Comparison of ENCODE assay signal across 21 mouse cellular contexts in genomic region chr3:30438007-30438406, GRCm38 (mm10).
A peak's percentile ranks its signal among the peaks of the same experiment; 100 is the strongest.
DNase-seq lines count a peak whose midpoint lies in the region; ATAC-seq lines count a peak whose summit lies in the region.
"Had no signal": no experiment of that assay in that cellular context is flagged by ENCODE, and none has a peak within 500 bp of the region (broad histone marks: within the 10 kb centered on the region; RNA-seq: fewer than 3 reads in every experiment).

No protein-coding gene starts in this region.

- peak overlapping the region; percentile 56; the same call in 1 of the 2 replicates for H3K27ac ChIP-seq in forebrain, embryonic 10.5 days
- no peak overlapping the region for H3K27ac ChIP-seq in forebrain, embryonic 11.5 days (ENCODE audit: low read depth, low read length)
- H3K27ac ChIP-seq in kidney, embryonic 16.5 days (ENCODE audit: low read length): no peak overlapping the region
- H3K27ac ChIP-seq in embryonic facial prominence, embryonic 10.5 days (replicated peaks): peak overlapping the region; percentile 26; the same call in 1 of the 2 replicates
- H3K27ac ChIP-seq: embryonic facial prominence, embryonic 15.5 days; forebrain, embryonic 13.5 days; gastrocnemius, adult 2 months; hindbrain, embryonic 12.5 days had no signal

- H3K4me2 ChIP-seq in forebrain, embryonic 11.5 days (ENCODE audit: low read depth, low read length, severe bottlenecking): no peak overlapping the region
- H3K4me2 ChIP-seq in kidney, embryonic 16.5 days (replicated peaks; ENCODE audit: low read depth, low read length): no peak overlapping the region
- H3K4me2 ChIP-seq: embryonic facial prominence, embryonic 15.5 days; forebrain, embryonic 13.5 days; heart, embryonic 12.5 days; hindbrain, embryonic 12.5 days had no signal

- 41% methylated on average over 7 of the region's 7 CpGs for WGBS in forebrain, embryonic 10.5 days
- 50% methylated on average over 7 of the region's 7 CpGs for WGBS in forebrain, embryonic 11.5 days
- WGBS in kidney, embryonic 16.5 days: 45% methylated on average over 7 of the region's 7 CpGs
- WGBS in embryonic facial prominence, embryonic 10.5 days: 44% methylated on average over 7 of the region's 7 CpGs

- H3K36me3 ChIP-seq in forebrain, embryonic 10.5 days (replicated peaks): 0 out of 2 replicates have a peak, but pooled peaks cover 3% of the 10 kb centered on the region
- no peaks in the 10 kb centered on the region for H3K36me3 ChIP-seq in forebrain, embryonic 11.5 days (ENCODE audit: control insufficient read depth, insufficient read depth, low read length)
- no peaks in the 10 kb centered on the region for H3K36me3 ChIP-seq in kidney, embryonic 16.5 days (ENCODE audit: insufficient read depth, low read length)
- no peaks in the 10 kb centered on the region for H3K36me3 ChIP-seq in embryonic facial prominence, embryonic 10.5 days (replicated peaks)
- H3K36me3 ChIP-seq: embryonic facial prominence, embryonic 15.5 days; heart, embryonic 12.5 days; hindbrain, embryonic 12.5 days had no signal

- H3K4me1 ChIP-seq in forebrain, embryonic 10.5 days: peaks cover 37% of the 10 kb centered on the region
- H3K4me1 ChIP-seq in forebrain, embryonic 11.5 days (replicated peaks; ENCODE audit: control insufficient read depth, insufficient read depth, low read length): no peaks in the 10 kb centered on the region; the same call in 1 of the 2 replicates
- no peaks in the 10 kb centered on the region for H3K4me1 ChIP-seq in kidney, embryonic 16.5 days (ENCODE audit: insufficient read depth, low read length)
- H3K4me1 ChIP-seq in embryonic facial prominence, embryonic 10.5 days: peaks cover 32% of the 10 kb centered on the region
- H3K4me1 ChIP-seq: embryonic facial prominence, embryonic 15.5 days; forebrain, embryonic 13.5 days; hindbrain, embryonic 12.5 days had no signal

- ATAC-seq in forebrain, embryonic 11.5 days (replicated peaks; ENCODE audit: low FRiP score): no peak
- ATAC-seq in kidney, embryonic 16.5 days (ENCODE audit: low FRiP score, low TSS enrichment): peak; percentile 27; the same call in 1 of the 2 replicates
- ATAC-seq in erythroblast, adult 5-6 weeks (replicated peaks; ENCODE audit: low FRiP score, poor library complexity, severe bottlenecking): no peak
- ATAC-seq: activated CD4-positive, CD25-positive, alpha-beta regulatory T cell, adult 4 months; forebrain, embryonic 13.5 days; forebrain, postnatal 0 days; hindbrain, embryonic 16.5 days; inflammation-experienced regulatory T-cells, adult 6 months had no signal

- no peak overlapping the region for H3K9ac ChIP-seq in forebrain, embryonic 11.5 days (ENCODE audit: low read length)
- no peak overlapping the region for H3K9ac ChIP-seq in kidney, embryonic 16.5 days (replicated peaks; ENCODE audit: low read length)
- H3K9ac ChIP-seq: embryonic facial prominence, embryonic 15.5 days; forebrain, embryonic 13.5 days; forebrain, postnatal 0 days; heart, embryonic 12.5 days; hindbrain, embryonic 12.5 days had no signal

- H3K9me3 ChIP-seq in forebrain, embryonic 10.5 days: peaks cover 5% of the 10 kb centered on the region; the same call in 1 of the 2 replicates
- no peaks in the 10 kb centered on the region for H3K9me3 ChIP-seq in forebrain, embryonic 11.5 days (ENCODE audit: control insufficient read depth, low read length)
- H3K9me3 ChIP-seq in kidney, embryonic 16.5 days (ENCODE audit: low read length): 0 out of 2 replicates have a peak, but pooled peaks cover 2% of the 10 kb centered on the region
- no peaks in the 10 kb centered on the region for H3K9me3 ChIP-seq in embryonic facial prominence, embryonic 10.5 days
- H3K9me3 ChIP-seq: embryonic facial prominence, embryonic 15.5 days; forebrain, embryonic 13.5 days; hindbrain, embryonic 12.5 days had no signal

- no peak for DNase-seq in forebrain, embryonic 10.5 days (ENCODE audit: extremely low spot score, low spot score)
- DNase-seq in forebrain, embryonic 11.5 days (ENCODE audit: low spot score): no peak
- no peak for DNase-seq in kidney, adult 18-20 months
- DNase-seq in embryonic facial prominence, embryonic 10.5 days (ENCODE audit: low spot score): peak; percentile 27
- no peak for DNase-seq in urinary bladder, postnatal 10 days (ENCODE audit: low spot score)
- DNase-seq: adrenal gland, postnatal 14 days; cerebellum, adult 11-12 months; cerebellum, adult 9-10 months; cerebellum, postnatal 25 days; forebrain, postnatal 0 days; gastrocnemius, adult 2 months; gastrocnemius, postnatal 25 days had no signal

- no peaks in the 10 kb centered on the region for H3K27me3 ChIP-seq in forebrain, embryonic 10.5 days (ENCODE audit: poor library complexity, severe bottlenecking)
- no peaks in the 10 kb centered on the region for H3K27me3 ChIP-seq in forebrain, embryonic 11.5 days (ENCODE audit: control insufficient read depth, insufficient read depth, low read length)
- no peaks in the 10 kb centered on the region for H3K27me3 ChIP-seq in kidney, embryonic 16.5 days (ENCODE audit: insufficient read depth, low read length)
- H3K27me3 ChIP-seq in embryonic facial prominence, embryonic 10.5 days (replicated peaks; ENCODE audit: low read depth, poor library complexity, severe bottlenecking): no peaks in the 10 kb centered on the region
- H3K27me3 ChIP-seq: embryonic facial prominence, embryonic 15.5 days; forebrain, embryonic 13.5 days; heart, embryonic 12.5 days; hindbrain, embryonic 12.5 days had no signal

- no peak overlapping the region for H3K4me3 ChIP-seq in forebrain, embryonic 10.5 days
- H3K4me3 ChIP-seq in forebrain, embryonic 11.5 days (ENCODE audit: low read depth, low read length): no peak overlapping the region
- H3K4me3 ChIP-seq in kidney, embryonic 16.5 days (ENCODE audit: low read length): no peak overlapping the region
- H3K4me3 ChIP-seq in embryonic facial prominence, embryonic 10.5 days: no peak overlapping the region
- H3K4me3 ChIP-seq: embryonic facial prominence, embryonic 15.5 days; forebrain, embryonic 13.5 days; gastrocnemius, adult 2 months; heart, embryonic 12.5 days; hindbrain, embryonic 12.5 days had no signal

Comparison
In these comparisons a context has a peak if more than half of its experiments do, and no peak if none do; other contexts are left out.
1. H3K27ac ChIP-seq: peak in forebrain, embryonic 10.5 days (single experiment) and embryonic facial prominence, embryonic 10.5 days (single experiment); none in forebrain, embryonic 11.5 days (single experiment) and kidney, embryonic 16.5 days (single experiment).